Mouse (Mus musculus) T-helper 1 cell (primary cell): Measurements from ENCODE around the gene Sez6.

ENCODE experiments used
- in situ Hi-C: fragments of 300-600 bp; cut with MboI, MseI; formaldehyde crosslinking; loops from one replicate; pipeline ENCODE4 v1.15.1; 2025; ENCODE audit warnings: high pct_unique_total_duplicates

The Sez6 gene

DNA sequence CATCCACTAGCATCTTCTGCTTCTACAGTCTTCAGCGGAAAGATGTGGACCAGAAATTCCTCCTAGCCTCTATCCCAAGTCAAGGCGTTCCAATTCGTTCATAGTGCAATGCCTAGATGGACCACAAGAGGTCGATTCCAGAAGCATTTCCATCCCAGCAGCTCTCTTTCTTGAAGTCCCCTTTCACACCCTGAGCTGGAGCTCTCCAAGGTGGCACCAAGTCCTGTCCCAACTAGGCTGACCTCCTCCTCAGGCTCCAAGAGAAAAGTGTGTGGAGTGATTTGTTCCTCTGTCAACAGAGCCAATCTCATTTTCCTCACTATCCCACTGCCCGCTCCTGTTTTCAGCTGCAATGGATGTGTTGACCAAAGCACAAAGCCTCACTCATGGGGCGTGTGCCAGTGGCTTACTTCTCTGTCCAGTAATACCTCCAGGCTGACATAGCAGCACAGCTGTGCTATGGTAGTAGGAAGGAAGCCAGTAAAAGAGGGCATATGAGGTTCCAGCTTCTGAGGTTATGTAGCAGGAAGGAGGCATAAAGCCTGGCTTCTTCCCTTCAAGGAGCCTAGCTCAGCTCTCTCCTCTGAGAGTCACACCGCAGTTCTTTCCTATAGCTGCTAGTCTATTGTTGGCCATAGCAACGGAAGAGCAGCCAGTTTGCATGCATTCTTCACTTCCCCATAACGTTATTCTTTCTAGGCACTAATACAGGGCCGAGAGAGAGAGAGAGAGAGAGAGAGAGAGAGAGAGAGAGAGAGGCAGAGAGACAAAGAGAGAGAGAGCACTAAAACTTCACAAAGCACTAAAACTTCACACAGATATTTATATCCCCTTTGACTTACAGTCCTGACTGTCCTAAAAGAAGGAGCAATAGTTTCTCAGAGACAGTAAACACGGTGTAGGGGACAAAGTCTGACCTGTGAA is 49.9 kb downstream of the Sez6 start:
- in situ Hi-C loops: no loop called here

DNA sequence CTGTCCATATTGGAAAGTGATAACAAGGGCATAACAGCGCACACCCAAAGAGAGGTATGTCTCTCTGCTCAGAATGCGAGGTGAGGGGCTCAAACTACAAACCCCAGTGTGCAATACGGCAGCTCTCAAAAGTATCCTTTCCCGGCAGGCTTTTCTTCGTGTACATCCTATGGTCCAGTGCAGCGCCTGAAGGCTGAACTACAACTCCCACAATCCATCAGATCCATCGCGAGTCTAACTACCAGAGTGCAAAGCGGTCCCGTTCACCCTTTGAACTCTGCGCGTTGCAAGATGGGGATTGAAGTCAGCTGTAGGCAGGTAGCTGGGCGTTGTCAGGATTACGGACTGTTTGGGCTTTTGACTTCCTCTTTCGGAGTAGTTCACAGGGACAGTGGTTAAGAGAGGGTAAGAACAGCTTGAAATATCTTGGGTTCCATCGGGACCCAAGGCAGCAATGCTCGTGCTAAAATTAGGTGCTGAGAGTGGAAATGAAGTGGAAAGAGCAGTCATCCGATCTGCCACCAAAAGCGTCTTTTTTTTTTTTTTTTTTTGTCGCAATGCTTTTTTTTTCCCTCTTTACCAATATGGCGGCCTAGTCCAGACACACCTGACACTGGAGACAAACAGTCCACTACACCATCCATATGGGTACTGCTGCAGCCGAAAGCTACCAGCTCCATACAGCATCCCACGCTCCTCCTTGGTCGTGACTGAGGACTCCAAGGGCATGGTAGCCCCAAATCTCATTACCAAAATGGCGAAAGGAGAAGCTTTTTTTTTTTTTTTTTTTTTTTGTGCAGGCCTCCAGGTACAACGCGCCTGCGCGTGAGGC is 51.2 kb downstream of the Sez6 start:
- in situ Hi-C loops: no loop called here

DNA sequence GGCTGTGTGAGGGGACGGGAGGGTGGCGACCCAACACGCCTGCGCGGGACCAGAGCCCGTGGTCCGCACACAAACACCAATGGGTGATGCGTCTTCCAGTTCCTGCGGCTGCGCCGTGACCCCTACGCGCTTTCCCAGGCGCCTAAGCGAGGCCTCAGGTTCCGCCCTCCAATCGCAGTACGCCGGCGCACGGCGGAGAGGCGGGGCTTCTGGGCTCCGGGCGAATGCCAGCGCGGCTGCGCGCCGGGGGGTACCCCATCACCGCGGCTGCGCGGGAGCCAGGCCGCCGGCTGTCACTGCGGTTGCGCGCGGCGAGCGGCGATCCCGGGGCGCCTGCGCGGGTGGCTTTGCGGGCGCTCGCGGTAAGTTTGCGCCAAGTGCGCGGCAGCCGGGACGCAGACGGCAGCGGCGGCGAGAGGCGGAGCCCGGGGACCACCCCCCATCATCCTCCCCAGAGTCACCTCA is 51.9 kb downstream of the Sez6 start, which contains the start of gene Phf12:
Gene Phf12, plus strand, starts transcription at position 314 of the 465 bp plus-strand sequence.
- in situ Hi-C loops: no loop called here

DNA sequence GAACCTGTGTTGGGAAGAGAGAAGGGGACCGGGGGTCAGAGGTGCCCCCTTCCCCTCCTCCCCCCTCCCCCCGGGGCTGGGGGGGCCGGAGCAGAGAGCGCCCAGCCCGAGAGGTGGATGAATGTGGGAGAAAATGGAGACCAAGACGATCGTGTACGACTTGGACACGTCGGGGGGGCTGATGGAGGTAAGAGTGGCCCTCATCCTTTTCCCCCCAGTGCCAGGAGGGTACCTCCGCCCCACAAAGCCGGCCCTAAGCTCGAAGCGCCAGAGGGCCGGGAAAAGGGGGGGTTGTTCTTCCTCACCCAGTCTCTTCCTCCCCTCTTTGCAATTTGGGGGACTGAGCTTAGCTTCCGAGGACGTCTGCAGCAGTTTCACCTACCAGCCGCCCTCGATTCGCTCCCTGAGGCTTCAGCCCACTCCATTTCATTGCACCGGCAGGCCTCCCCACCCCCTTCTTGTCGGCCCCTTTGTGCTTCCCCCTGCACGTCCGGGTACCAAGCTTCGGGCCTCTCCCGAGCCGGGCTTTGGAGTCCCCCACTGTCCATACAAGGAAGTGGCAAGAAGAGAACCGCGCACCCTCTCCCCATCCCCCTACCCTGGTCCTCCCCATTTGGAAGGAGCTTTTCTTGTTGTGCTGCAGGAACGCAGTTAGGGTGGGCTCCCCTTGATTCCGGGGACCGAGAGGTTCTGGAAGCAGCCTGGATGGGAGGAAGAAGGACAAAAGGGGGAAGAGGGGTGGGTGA is 52.8 kb downstream of the Sez6 start:
- in situ Hi-C loops: no loop called here

DNA sequence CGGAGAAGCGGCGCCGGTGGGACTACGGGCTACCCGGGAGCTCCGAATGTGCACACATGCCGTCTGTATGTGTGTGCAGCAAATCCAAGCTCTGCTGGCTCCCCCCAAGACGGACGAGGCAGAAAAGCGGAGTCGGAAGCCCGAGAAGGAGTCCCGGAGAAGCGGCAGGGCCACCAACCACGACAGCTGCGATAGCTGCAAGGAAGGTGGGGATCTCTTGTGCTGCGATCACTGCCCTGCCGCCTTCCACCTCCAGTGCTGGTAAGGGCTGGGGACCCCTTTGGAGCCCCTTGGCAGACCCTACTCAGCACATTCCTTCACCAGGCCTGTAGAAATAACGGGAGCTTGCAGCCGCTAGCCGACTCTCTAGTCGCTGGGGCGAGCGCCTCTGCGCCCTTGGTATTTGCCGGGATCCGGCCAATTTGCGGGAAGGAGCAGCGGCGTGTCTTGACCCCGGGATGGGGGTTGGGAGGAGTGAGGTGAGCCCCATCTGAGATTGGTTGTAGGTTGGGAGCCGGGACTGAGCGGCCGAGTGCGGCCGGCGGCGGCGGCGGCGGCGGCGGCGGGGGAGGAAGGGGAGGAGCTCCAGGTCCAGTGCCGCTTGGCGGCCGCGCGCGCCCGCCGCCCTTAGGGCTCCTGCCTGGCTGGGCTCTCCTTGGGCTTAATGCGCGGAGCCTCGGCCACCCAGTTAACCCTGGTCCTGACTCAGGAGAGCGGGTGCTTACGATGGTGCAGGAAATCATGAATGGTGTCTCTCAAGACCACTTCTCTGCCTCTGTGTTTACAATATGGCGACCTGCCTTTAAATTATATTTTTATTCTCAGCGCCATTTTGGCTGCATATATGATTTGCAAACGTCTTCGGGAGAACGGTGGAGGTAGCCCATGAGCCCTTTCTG is 53.6 kb downstream of the Sez6 start:
- in situ Hi-C loops: no loop called here

DNA sequence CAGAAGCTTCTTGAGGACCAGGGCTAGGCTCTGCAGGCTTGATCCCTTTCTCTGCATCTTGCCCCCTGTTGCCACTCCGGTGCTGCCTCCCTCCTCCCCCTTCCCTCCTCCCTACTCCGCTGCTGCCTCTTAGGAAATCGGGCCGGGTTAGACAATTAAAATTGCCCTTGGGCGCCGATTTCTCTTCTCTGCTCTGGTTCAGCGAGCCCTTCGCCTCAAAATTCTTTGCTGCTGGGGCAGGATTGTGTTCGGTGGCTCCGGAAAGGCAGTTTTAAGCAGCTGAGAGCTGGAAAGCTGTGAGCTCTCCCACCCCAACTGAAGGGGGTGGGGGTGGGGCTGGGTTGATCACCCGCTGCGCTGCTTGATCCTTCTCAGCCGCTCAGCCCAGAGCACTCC is 54.2 kb downstream of the Sez6 start:
- in situ Hi-C loops: no loop called here

DNA sequence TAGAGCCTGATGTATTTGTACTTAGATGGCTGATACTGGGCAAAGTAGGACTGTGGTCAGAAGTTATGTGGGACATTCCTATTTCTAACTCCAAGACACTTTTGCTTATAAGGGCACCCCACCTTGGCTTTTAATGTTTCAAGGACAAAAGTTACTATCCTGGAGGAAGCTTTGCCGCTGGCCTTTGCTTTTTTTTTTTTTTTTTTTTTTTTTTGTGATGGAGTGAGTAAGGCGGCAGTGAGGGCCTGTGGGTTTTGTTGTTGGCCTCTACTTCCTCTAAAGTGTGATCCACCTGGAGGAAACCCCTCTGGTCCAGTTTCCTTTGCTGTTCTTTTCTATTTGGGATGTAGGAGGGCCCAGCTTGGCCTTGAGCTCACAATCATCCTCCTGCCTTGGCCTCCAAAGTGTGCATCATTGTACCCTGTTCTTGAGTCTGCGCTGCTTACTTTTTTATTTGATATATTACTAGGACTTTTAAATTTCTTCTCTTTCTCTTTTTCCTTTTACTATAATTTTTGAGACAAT is 55.0 kb downstream of the Sez6 start:
- in situ Hi-C loops: no loop called here

DNA sequence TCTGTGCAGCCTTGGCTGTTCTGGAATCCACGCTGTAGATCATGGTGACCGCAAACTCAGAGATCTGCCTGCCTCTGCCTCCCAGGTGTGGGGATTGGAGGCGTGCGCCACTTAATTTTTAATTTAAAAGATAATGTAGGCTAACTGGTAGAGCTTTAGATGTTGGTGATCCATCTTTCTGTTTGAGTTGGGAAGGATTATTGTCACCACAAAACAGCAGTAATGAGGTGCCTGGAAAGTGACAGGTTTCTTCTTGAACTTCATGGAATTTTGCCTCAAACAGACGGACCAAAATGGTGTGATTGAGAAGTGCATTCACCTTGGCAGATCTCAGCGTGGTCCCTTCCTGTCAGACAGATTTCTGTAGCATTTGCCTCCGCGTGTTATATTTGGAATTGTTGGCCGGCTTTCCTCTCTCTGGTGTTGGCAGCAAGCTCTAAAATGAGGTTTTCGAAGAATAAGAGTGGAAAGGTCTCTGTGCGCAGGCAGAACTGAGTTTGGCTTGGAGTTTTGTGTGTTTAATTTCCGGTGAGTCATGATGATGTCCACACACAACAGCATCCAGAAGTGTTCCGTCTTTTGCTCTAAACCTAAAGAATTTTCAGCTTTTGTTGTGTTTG is 58.6 kb downstream of the Sez6 start:
- in situ Hi-C loops: no loop called here

DNA sequence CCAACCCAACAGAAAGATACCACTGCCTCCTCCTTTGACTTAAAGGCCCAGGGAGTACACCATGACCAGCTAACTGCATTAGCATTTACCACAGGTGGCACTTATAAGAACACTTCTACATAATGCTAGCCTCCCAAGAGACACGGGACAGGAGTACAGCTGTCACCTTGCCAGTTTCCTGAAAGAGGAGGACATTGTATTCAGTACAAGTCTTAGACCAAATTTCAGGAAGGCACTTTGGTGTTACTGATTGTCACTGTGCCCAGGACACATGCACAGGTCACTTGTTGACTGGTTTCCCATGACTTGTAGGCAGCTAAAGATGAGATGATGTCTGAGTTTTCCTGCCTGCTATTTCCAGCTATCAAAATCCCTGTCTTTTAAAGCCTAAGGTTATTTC is 65.0 kb downstream of the Sez6 start:
- in situ Hi-C loops: no loop called here

DNA sequence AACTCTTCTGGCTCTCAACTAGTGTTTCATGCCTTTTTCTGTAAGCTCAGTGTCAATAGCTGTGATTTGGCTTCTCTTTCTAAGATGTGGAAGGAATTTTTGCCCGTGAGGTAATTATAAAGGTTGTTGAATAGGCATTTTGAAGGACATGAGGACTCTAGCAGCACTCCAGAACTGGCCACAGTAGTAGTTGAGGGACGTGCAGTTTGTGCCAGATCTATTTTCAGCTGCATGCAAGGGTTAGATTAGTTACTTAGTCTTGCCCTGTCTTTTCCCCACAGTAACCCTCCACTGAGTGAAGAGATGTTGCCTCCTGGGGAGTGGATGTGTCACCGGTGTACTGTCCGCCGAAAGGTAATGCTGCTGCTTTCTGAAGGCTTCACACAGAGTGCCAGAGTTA is 75.8 kb downstream of the Sez6 start:
- in situ Hi-C loops: no loop called here

DNA sequence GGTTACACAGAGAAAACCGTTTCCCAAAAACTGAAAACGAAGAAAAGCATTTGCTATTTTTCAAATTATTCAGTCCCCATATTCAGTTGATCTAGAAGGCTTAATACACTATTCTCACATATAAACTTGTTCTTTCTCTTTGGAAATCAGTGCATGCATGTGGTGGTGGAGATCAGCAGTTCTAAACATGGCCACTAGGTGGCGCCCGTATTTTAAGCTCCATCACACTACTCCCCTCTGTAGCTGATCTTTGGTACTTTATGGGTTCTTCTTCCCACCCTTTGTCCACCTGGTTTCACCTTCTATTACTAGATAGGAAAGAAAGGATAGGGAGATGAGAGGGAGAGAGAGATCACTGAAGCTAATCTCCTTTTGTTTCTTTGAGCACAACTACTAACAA is 89.1 kb downstream of the Sez6 start:
- in situ Hi-C loops: loop anchor here (10.0 kb wide), 1 partner anchor 465 kb away; no protein-coding TSS in a partner anchor

DNA sequence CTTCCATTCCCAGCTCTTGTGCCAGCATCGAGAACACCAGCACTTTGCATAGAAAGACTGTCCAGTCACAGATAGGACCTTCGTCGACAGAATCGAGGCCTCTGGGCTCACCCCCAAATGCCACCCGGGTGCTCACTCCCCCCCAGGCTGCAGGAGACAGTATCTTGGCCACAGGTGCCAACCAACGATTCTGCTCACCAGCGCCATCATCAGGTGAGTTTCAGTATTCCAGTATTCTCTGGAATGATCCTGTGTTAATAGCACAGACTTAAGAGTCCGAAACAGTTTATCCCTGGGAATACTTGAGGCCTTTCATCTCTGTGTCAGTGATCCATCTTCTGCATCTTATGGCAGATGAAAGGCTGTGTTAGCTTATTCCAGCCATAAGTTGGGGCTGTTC is 93.0 kb downstream of the Sez6 start:
- in situ Hi-C loops: no loop called here
